Mouse (Mus musculus) intestine, embryonic 15.5 days (tissue): ENCODE data around the gene Gmfg. TPM values are rescaled to one million over a fixed set of nuclear protein-coding genes. Genes with fewer than 3 reads are reported as not detected.

Experiments used
- ATAC-seq: fragments of 200-750 bp; cut with Nextera tagmentation; 2 replicates; pipeline ENCODE4 v1.8.0; 2017; ENCODE audit warnings: moderate TSS enrichment, moderate library complexity
- H3K27ac ChIP-seq: fragments of 300-500 bp; sonication (generic); 2 replicates; pipeline ENCODE4 v1.5.1; 2015; ENCODE audit warnings: mild to moderate bottlenecking, inconsistent platforms
- H3K27me3 ChIP-seq: fragments of 300-500 bp; sonication (generic); replicated peaks from 2 replicates; pipeline ENCODE4 v1.6.1; 2015; ENCODE audit warnings: inconsistent platforms
- H3K36me3 ChIP-seq: fragments of 300-500 bp; sonication (generic); 2 replicates; pipeline ENCODE4 v1.6.1; 2015; ENCODE audit warnings: inconsistent platforms
- H3K4me1 ChIP-seq: fragments of 300-500 bp; sonication (generic); replicated peaks from 2 replicates; pipeline ENCODE4 v1.6.1; 2015; ENCODE audit warnings: inconsistent platforms
- H3K4me2 ChIP-seq: fragments of 300-500 bp; sonication (generic); replicated peaks from 2 replicates; pipeline ENCODE4 v1.6.1; 2015; ENCODE audit warnings: mild to moderate bottlenecking, inconsistent platforms
- H3K4me3 ChIP-seq: fragments of 300-500 bp; sonication (generic); replicated peaks from 2 replicates; pipeline ENCODE4 v1.5.1; 2015; ENCODE audit warnings: inconsistent platforms
- H3K9ac ChIP-seq: fragments of 300-500 bp; sonication (generic); 2 replicates; pipeline ENCODE4 v1.6.1; 2015; ENCODE audit warnings: inconsistent platforms
- H3K9me3 ChIP-seq: fragments of 300-500 bp; sonication (generic); 2 replicates; pipeline ENCODE4 v1.6.1; 2016; ENCODE audit warnings: inconsistent platforms
- WGBS: fragments of 180-500 bp; shearing (Covaris S2); methylation state at CpG from one replicate; pipeline ENCODE4 v1.1.7; 2015; 5-methylcytosine and 5-hydroxymethylcytosine counted together
- polyA plus RNA-seq: library from polyadenylated mRNA; unstranded; fragments of >200 nt; fragmentation: Nextera tagmentation; extraction: Ambion mirVana; gene quantifications from 2 replicates; pipeline ENCODE4 v1.2.1, GENCODE M21; 2015

The Gmfg gene
- polyA plus RNA-seq, 1 experiment from 2014 or later = 19.9 TPM

DNA sequence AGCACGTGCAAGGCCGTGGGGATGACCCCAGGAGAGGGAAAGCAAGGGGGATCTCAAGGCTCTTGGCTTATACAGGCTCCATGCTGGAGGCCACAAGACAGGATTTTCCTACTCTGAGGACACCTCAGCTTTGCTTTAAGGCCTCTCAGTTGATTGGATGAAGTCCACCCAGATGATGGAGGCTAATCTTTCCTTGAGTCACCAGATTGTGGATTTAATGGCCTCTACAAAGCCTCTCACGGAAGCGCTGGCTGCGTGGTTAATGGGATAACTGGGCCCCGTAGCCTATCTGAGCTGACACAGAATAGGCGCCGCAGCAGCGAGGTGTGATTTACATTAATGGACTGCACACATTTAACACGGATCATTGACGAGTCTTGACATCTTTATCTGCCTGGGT, 58.2 kb downstream of the Gmfg start:
- Histone ChIP-seq H3K36me3 (no peaks in the 10 kb centered on the region), H3K4me3 (no peak overlapping the region), H3K4me2 (no peak overlapping the region), H3K27me3 (no peaks in the 10 kb centered on the region), H3K4me1 (no peaks in the 10 kb centered on the region), H3K27ac (no peak overlapping the region), H3K9me3 (no peaks in the 10 kb centered on the region), H3K9ac (no peak overlapping the region)
- WGBS = 69% methylated on average over 11 of the region's 11 CpGs
- no peak for ATAC-seq

Other genes with a start within 250 kb of the Gmfg start
- 4.5 and 7.2 TPM in 2 replicates for gene Eid2, start 169.6 kb upstream of the Gmfg start, polyA plus RNA-seq
- 8.1 and 9.4 TPM in 2 replicates for gene Eid2b, start 159.7 kb upstream of the Gmfg start, polyA plus RNA-seq
- gene Selenov, start 146.3 kb upstream of the Gmfg start, polyA plus RNA-seq = 0.18 TPM in 1 of 2 replicates, not detected in the other
- gene Dll3, start 135.2 kb upstream of the Gmfg start, polyA plus RNA-seq = 5.7 and 6.0 TPM in 2 replicates
- gene Timm50, start 125.4 kb upstream of the Gmfg start, polyA plus RNA-seq = 165 and 169 TPM in 2 replicates
- 67.9 and 75.6 TPM in 2 replicates for gene Supt5, start 98.7 kb upstream of the Gmfg start, polyA plus RNA-seq
- 1,085 and 1,147 TPM in 2 replicates for gene Rps16, start 86.8 kb upstream of the Gmfg start, polyA plus RNA-seq
- 40.2 and 41.7 TPM in 2 replicates for gene Plekhg2, start 64.8 kb upstream of the Gmfg start, polyA plus RNA-seq
- gene Zfp36, start 57.2 kb upstream of the Gmfg start, polyA plus RNA-seq = 27.2 and 28.1 TPM in 2 replicates
- gene Med29, start 44.7 kb upstream of the Gmfg start, polyA plus RNA-seq = 48.3 and 50.0 TPM in 2 replicates
- gene Paf1, start 44.5 kb upstream of the Gmfg start, polyA plus RNA-seq = 70.8 and 78.9 TPM in 2 replicates
- 1.9 and 2.7 TPM in 2 replicates for gene Lrfn1, start 14.5 kb downstream of the Gmfg start, polyA plus RNA-seq
- not detected in 2 replicates for gene Ifnl2, start 73.0 kb downstream of the Gmfg start, polyA plus RNA-seq
- not detected in 2 replicates for gene Ifnl3, start 85.4 kb downstream of the Gmfg start, polyA plus RNA-seq
- 33.3 and 122 TPM in 2 replicates for gene Sycn, start 103.4 kb downstream of the Gmfg start, polyA plus RNA-seq
- not detected in 2 replicates for gene Nccrp1, start 109.8 kb downstream of the Gmfg start, polyA plus RNA-seq
- gene Samd4b, start 160.7 kb downstream of the Gmfg start, polyA plus RNA-seq = 18.9 and 19.5 TPM in 2 replicates
- 51.7 and 53.1 TPM in 2 replicates for gene Pak4, start 160.7 kb downstream of the Gmfg start, polyA plus RNA-seq
- 0.06 TPM in 1 of 2 replicates, not detected in the other for gene Acp7, start 193.9 kb downstream of the Gmfg start, polyA plus RNA-seq